8 mouse cellular contexts compared by ENCODE assay signal in the genomic region with DNA sequence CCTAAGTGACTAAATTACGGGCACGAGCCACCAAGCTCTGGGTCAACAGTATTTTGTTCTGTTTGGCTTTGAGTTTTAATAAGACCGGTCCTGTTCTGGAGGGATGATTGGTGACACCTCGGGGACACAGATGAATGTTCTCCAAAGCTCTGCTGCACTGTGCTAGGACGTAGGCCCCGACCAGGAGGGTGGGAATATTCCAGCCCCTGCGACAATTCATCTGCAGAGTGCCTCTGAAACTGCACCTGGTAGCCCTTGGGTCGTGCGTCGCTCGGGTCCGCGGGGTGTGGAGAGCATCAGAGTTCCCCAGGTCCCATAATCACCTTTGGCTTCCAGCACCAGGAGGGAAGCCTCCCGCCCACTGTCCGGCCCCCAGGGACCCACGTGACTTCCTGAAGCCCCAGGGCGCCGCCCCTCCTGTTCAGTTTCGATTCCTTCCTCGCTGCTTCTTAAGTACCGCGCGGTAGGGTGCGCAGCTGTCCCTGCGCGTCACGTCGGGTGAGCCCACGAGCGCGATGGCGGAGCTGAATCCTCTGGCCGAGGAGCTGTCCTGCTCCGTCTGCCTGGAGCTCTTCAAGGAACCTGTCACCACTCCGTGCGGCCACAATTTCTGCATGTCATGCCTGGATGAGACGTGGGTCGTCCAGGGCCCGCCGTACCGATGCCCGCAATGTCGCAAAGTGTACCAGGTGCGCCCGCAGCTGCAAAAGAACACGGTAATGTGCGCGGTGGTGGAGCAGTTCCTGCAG. TPM values are rescaled to one million over a fixed set of nuclear protein-coding genes. Genes with fewer than 3 reads are reported as not detected.
DNase-seq lines count a peak whose midpoint lies in the region; ATAC-seq and TF ChIP-seq lines count a peak whose summit lies in the region.

Gene Trim25, plus strand, starts transcription at position 403 of the 749 bp plus-strand sequence.

- no peak for DNase-seq in cerebellum, adult 2 months
- no peak for DNase-seq in cerebellum, adult 11 months
- DNase-seq in heart, adult 8-10 months (ENCODE audit: low spot score), result peak; percentile 96
- peak; percentile 94 to 96 for DNase-seq in kidney, adult 8-10 months
- peak; percentile 95 for DNase-seq in liver
- DNase-seq in midbrain, postnatal 0 days (ENCODE audit: low spot score), result peak; percentile 63
- peak; percentile 94 to 98 for DNase-seq in spleen, adult 2 months (ENCODE audit: low read depth in 1 of 2, low spot score in 2 of 2)

- peak within 1 kb of the TSS; percentile 60 for H3K4me2 ChIP-seq in embryonic facial prominence, embryonic 12.5 days (replicated peaks)
- H3K4me2 ChIP-seq in midbrain, postnatal 0 days (ENCODE audit: low read depth, low read length, poor library complexity, severe bottlenecking), result peak within 1 kb of the TSS; percentile 44

- H3K27ac ChIP-seq in cerebellum, adult 2 months (ENCODE audit: insufficient read depth, low read length), result no peak within 1 kb of the TSS
- H3K27ac ChIP-seq in embryonic facial prominence, embryonic 12.5 days, result no peak within 1 kb of the TSS
- no peak within 1 kb of the TSS; the same call in 1 of the 2 replicates for H3K27ac ChIP-seq in midbrain, postnatal 0 days (ENCODE audit: low read depth, low read length)
- H3K27ac ChIP-seq in spleen, adult 2 months (ENCODE audit: insufficient read depth, low read length), result peak within 1 kb of the TSS; percentile 94

- H3K9ac ChIP-seq in embryonic facial prominence, embryonic 12.5 days, result peak within 1 kb of the TSS; percentile 37; the same call in 1 of the 2 replicates
- peak within 1 kb of the TSS; percentile 44; the same call in 1 of the 2 replicates for H3K9ac ChIP-seq in midbrain, postnatal 0 days (replicated peaks; ENCODE audit: low read length, poor library complexity, severe bottlenecking)

- TF ChIP-seq CTCF in cerebellum, adult 2 months (IDR thresholded peaks at IDR 0.05; ENCODE audit: borderline replicate concordance, insufficient read depth, low read depth, low read length), result no peak
- no peak for TF ChIP-seq CTCF in midbrain, postnatal 0 days (IDR thresholded peaks at IDR 0.05)
- TF ChIP-seq CTCF in spleen, adult 2 months (IDR thresholded peaks at IDR 0.05; ENCODE audit: extremely low read depth, insufficient read depth, insufficient read length, insufficient replicate concordance), result no peak

- no peaks in the 10 kb centered on the region for H3K27me3 ChIP-seq in cerebellum, adult 2 months (ENCODE audit: control insufficient read depth, insufficient read depth, low read length)
- H3K27me3 ChIP-seq in embryonic facial prominence, embryonic 12.5 days, result peaks cover 23% of the 10 kb centered on the region
- H3K27me3 ChIP-seq in midbrain, postnatal 0 days (ENCODE audit: insufficient read depth, low read length), result peaks cover 18% of the 10 kb centered on the region
- H3K27me3 ChIP-seq in spleen, adult 2 months (ENCODE audit: control insufficient read depth, insufficient read depth, low read length), result no peaks in the 10 kb centered on the region

- no peaks in the 10 kb centered on the region for H3K36me3 ChIP-seq in embryonic facial prominence, embryonic 12.5 days
- H3K36me3 ChIP-seq in midbrain, postnatal 0 days (ENCODE audit: insufficient read depth, low read length), result no peaks in the 10 kb centered on the region
- H3K36me3 ChIP-seq in spleen, adult 2 months (ENCODE audit: control insufficient read depth, insufficient read depth, low read length), result peaks cover 2% of the 10 kb centered on the region; the same call in 1 of the 2 replicates

- peak within 1 kb of the TSS; percentile 25 for H3K4me3 ChIP-seq in cerebellum, adult 2 months (replicated peaks; ENCODE audit: insufficient read depth, low read depth, low read length)
- H3K4me3 ChIP-seq in embryonic facial prominence, embryonic 12.5 days, result peak within 1 kb of the TSS; percentile 44
- H3K4me3 ChIP-seq in midbrain, postnatal 0 days (ENCODE audit: low read depth, low read length), result peak within 1 kb of the TSS; percentile 35
- H3K4me3 ChIP-seq in spleen, adult 2 months (ENCODE audit: extremely low read depth, insufficient read depth, insufficient read length), result peak within 1 kb of the TSS; percentile 91

- H3K9me3 ChIP-seq in embryonic facial prominence, embryonic 12.5 days, result no peaks in the 10 kb centered on the region
- H3K9me3 ChIP-seq in midbrain, postnatal 0 days (ENCODE audit: low read length), result no peaks in the 10 kb centered on the region

- ATAC-seq in embryonic facial prominence, embryonic 12.5 days (ENCODE audit: insufficient number of reproducible peaks, insufficient read depth, low FRiP score, low TSS enrichment), result no peak; the same call in 1 of the 2 replicates
- peak; percentile 20; the same call in 1 of the 2 replicates for ATAC-seq in midbrain, postnatal 0 days (ENCODE audit: low FRiP score)

- no peak for TF ChIP-seq POLR2A in cerebellum, adult 2 months (IDR thresholded peaks at IDR 0.05; ENCODE audit: borderline replicate concordance, insufficient read depth, low read length)
- peak; percentile 98 for TF ChIP-seq POLR2A in spleen, adult 2 months (IDR thresholded peaks at IDR 0.05; ENCODE audit: low read depth, low read length)

- WGBS in cerebellum, adult 2 months, result 10% methylated on average over 48 of the region's 48 CpGs
- WGBS in embryonic facial prominence, embryonic 12.5 days, result 3% methylated on average over 48 of the region's 48 CpGs
- 6% methylated on average over 48 of the region's 48 CpGs for WGBS in midbrain, postnatal 0 days
- 1% methylated on average over 48 of the region's 48 CpGs for WGBS in spleen, adult 2 months

- no peaks in the 10 kb centered on the region for H3K4me1 ChIP-seq in cerebellum, adult 2 months (ENCODE audit: control insufficient read depth, insufficient read depth, low read length)
- H3K4me1 ChIP-seq in embryonic facial prominence, embryonic 12.5 days, result 0 out of 2 replicates have a peak, but pooled peaks cover 5% of the 10 kb centered on the region
- no peaks in the 10 kb centered on the region for H3K4me1 ChIP-seq in midbrain, postnatal 0 days (ENCODE audit: insufficient read depth, low read length)
- peaks cover 29% of the 10 kb centered on the region; the same call in 1 of the 2 replicates for H3K4me1 ChIP-seq in spleen, adult 2 months (ENCODE audit: control insufficient read depth, insufficient read depth, insufficient read length)

RNA-seq across cellular contexts. Expression of gene Trim25, which starts in this region (rescaled TPM):
- polyA plus RNA-seq in cerebellum, adult 2 months (2012; rRNA removed), result 2.4 and 2.5 TPM in 2 replicates
- polyA plus RNA-seq in embryonic facial prominence, embryonic 12.5 days (2016; fragmentation: Nextera tagmentation; extraction: Ambion mirVana), result 4.7 and 4.9 TPM in 2 replicates
- total RNA-seq in heart, adult 8-10 months (2022), result 10 to 100 TPM; 16.8 to 21.3 (median 17.1) TPM
- 2.0 and 2.9 TPM in 2 replicates for total RNA-seq in midbrain, postnatal 0 days (2014; rRNA removed)
- polyA plus RNA-seq in midbrain, postnatal 0 days (2015; fragmentation: Nextera tagmentation; extraction: Ambion mirVana), result 4.3 and 4.5 TPM in 2 replicates
- polyA plus RNA-seq in spleen, adult 2 months (2012; rRNA removed), result 41.5 and 67.0 TPM in 2 replicates

Comparison
In these comparisons a context has a peak if more than half of its experiments do, and no peak if none do; other contexts are left out.
1. DNase-seq: peak in heart, adult 8-10 months (single experiment), kidney, adult 8-10 months (2 of 2), liver (single experiment), midbrain, postnatal 0 days (single experiment) and spleen, adult 2 months (2 of 2); none in cerebellum, adult 2 months (0 of 2) and cerebellum, adult 11 months (single experiment).
2. H3K4me3 ChIP-seq: peak in every context shown above with its lines; median percentile 91 in spleen, adult 2 months; 44 in embryonic facial prominence, embryonic 12.5 days; 35 in midbrain, postnatal 0 days; 25 in cerebellum, adult 2 months.